Mouse (Mus musculus): ENCODE results near the gene Gm11733. TPM values are rescaled to one million over a fixed set of nuclear protein-coding genes. Genes with fewer than 3 reads are reported as not detected.

Gene Gm11733
- polyA plus RNA-seq (2014; fragmentation: Nextera tagmentation; extraction: Ambion mirVana) = not detected in 2 replicates

- Histone ChIP-seq H3K4me1 (replicated peaks; ENCODE audit: control insufficient read depth, insufficient read depth, low read length) (peaks cover 7% of the 10 kb centered on the region), H3K27ac (ENCODE audit: low read depth, low read length) (no peak within 1 kb of the TSS), H3K4me3 (ENCODE audit: low read depth, low read length) (no peak within 1 kb of the TSS; the same call in 1 of the 2 replicates), H3K9ac (ENCODE audit: low read depth, low read length) (no peak within 1 kb of the TSS), H3K9me3 (ENCODE audit: control insufficient read depth, low read length) (no peaks in the 10 kb centered on the region), H3K36me3 (ENCODE audit: control insufficient read depth, insufficient read depth, low read length) (no peaks in the 10 kb centered on the region), H3K27me3 (replicated peaks; ENCODE audit: control insufficient read depth, insufficient read depth, low read length) (peaks cover 17% of the 10 kb centered on the region), H3K4me2 (peak within 1 kb of the TSS; percentile 54)
- no peak for ATAC-seq (replicated peaks; ENCODE audit: low FRiP score)
- DNase-seq (ENCODE audit: low spot score) = no peak
- WGBS = 37% methylated on average over 12 of the region's 12 CpGs
Observed at GRCm38 (mm10) chr11:117484198-117484597, at the start of gene Gm11733. Gm11733 (plus strand) TSS chr11:117484368.

DNA sequence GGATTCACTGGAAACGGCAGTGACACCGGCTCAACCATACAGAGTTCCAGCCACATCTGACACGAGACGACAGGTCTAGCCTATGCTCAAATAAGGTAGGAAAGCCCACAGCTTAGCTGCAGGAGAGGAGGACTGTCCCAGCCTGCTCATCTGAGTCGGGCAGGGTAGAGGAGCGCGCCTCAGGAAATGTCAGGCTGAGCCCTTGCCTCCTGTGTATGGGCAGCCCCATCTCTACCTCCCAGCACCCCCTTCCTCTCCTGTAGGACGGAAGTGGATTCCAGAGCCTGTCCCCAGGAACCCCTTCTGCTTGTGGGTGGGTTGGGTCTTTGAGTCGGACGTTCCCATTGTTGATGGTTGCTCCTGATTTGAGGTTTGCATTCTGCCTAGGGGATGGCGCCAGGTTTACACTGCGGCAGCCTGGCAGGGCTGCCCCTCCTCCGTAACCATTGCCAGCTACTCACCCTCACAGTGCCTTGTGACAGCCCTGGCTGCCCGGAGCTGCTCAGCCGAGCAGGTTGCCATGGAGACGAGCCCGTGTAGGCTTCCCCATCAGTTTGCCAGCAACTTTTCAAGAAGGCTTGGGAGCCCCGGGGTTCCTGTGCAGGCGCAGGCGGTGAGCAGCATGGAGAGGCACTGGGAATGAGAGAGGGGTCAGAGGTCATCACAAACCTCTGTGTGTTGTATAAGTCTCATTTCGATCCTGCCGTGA lies 47.6 kb upstream of the Gm11733 start:
- Histone ChIP-seq H3K27ac (ENCODE audit: low read depth, low read length) (no peak overlapping the region), H3K9ac (ENCODE audit: low read depth, low read length) (no peak overlapping the region), H3K4me3 (ENCODE audit: low read depth, low read length) (no peak overlapping the region), H3K9me3 (ENCODE audit: control insufficient read depth, low read length) (no peaks in the 10 kb centered on the region), H3K36me3 (ENCODE audit: control insufficient read depth, insufficient read depth, low read length) (no peaks in the 10 kb centered on the region), H3K4me2 (no peak overlapping the region), H3K27me3 (replicated peaks; ENCODE audit: control insufficient read depth, insufficient read depth, low read length) (peaks cover 44% of the 10 kb centered on the region), H3K4me1 (replicated peaks; ENCODE audit: control insufficient read depth, insufficient read depth, low read length) (no peaks in the 10 kb centered on the region)
- 30% methylated on average over 22 of the region's 22 CpGs for WGBS
- DNase-seq (ENCODE audit: low spot score) = no peak
- ATAC-seq (replicated peaks; ENCODE audit: low FRiP score) = no peak

DNA sequence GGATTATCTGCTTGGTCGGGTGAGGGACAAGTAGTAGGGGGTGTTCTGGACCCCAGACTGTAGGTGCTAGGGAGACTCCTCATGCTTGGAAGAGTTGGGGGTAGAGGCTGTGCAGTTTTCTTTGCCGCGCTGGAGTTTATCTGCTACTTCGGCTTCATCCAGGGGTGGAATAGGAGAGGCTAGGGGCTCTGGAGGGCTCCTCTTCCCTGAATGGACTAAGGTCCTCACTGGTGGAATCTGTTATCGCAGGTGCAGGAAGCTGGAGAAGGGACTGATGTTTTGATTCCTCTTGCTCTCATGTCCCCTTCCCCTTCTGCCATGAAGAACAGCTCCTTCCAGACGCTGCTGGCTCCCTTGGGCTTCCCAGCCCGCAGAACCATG lies 47.1 kb upstream of the Gm11733 start:
- no peaks in the 10 kb centered on the region for H3K9me3 ChIP-seq (ENCODE audit: control insufficient read depth, low read length)
- H3K4me2 ChIP-seq = no peak overlapping the region
- no peak for ATAC-seq (replicated peaks; ENCODE audit: low FRiP score)
- H3K27me3 ChIP-seq (replicated peaks; ENCODE audit: control insufficient read depth, insufficient read depth, low read length) = peaks cover 44% of the 10 kb centered on the region
- no peak for DNase-seq (ENCODE audit: low spot score)
- H3K4me3 ChIP-seq (ENCODE audit: low read depth, low read length) = no peak overlapping the region
- WGBS = 43% methylated on average over 7 of the region's 7 CpGs
- no peaks in the 10 kb centered on the region for H3K36me3 ChIP-seq (ENCODE audit: control insufficient read depth, insufficient read depth, low read length)
- H3K9ac ChIP-seq (ENCODE audit: low read depth, low read length) = no peak overlapping the region
- no peak overlapping the region for H3K27ac ChIP-seq (ENCODE audit: low read depth, low read length)
- no peaks in the 10 kb centered on the region for H3K4me1 ChIP-seq (replicated peaks; ENCODE audit: control insufficient read depth, insufficient read depth, low read length)

DNA sequence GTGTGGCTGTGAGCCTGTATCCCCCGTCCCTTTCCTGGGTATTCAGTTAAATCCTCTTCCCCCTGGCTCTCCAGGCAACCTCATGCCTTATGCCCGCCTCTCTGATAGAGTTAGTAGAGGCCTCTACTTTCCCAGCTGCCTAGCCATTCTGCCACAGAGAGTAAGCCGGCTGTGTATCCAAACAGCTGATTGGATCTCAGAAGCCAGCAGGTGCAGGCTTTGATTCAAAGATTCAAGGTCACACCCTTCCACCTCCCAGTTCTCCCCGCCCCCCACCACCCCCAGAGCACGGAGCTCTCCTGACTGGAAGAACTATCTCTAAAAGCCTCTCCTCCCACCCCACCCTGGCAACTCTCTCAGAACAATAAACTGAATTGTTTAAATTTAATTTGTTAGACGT lies 45.8 kb upstream of the Gm11733 start:
- Histone ChIP-seq H3K4me3 (ENCODE audit: low read depth, low read length) (no peak overlapping the region), H3K27ac (ENCODE audit: low read depth, low read length) (no peak overlapping the region), H3K9ac (ENCODE audit: low read depth, low read length) (no peak overlapping the region), H3K27me3 (replicated peaks; ENCODE audit: control insufficient read depth, insufficient read depth, low read length) (peaks cover 44% of the 10 kb centered on the region), H3K4me2 (no peak overlapping the region), H3K9me3 (ENCODE audit: control insufficient read depth, low read length) (no peaks in the 10 kb centered on the region), H3K4me1 (replicated peaks; ENCODE audit: control insufficient read depth, insufficient read depth, low read length) (no peaks in the 10 kb centered on the region), H3K36me3 (ENCODE audit: control insufficient read depth, insufficient read depth, low read length) (no peaks in the 10 kb centered on the region)
- DNase-seq (ENCODE audit: low spot score) = no peak
- WGBS = 28% methylated on average over 6 of the region's 6 CpGs
- no peak for ATAC-seq (replicated peaks; ENCODE audit: low FRiP score)

DNA sequence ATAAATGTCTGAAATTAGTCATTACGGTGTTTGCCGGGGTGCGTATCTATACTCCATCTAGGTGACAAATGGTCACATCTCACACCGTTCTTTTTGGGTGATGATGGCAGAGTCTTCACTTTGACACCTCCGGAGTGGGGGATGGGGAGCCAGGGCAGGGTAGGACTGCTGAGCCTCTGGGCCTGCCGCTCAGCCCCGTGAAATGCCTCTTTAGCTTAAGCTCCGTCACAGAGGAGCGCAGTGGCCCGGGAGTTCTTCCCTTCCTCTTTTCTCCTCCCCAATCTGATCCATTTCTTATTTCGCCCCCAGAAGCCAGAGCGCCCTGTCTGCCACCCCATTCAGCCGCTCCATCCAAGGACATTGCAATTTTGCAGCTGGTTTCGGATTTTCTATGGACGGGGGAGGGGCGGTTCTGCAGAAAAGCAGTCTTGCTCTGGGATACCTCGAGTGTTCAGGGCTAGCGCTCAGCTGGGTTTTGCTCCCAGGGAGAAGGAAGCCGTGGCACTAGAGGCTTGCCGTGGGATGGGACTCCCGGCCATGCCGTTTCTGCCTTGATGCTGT lies 43.2 kb upstream of the Gm11733 start:
- Histone ChIP-seq H3K36me3 (ENCODE audit: control insufficient read depth, insufficient read depth, low read length) (no peaks in the 10 kb centered on the region), H3K27ac (ENCODE audit: low read depth, low read length) (no peak overlapping the region), H3K4me2 (0 out of 2 replicates have a peak overlapping the region, but pooled peaks have one; percentile 2), H3K4me3 (ENCODE audit: low read depth, low read length) (no peak overlapping the region), H3K9me3 (ENCODE audit: control insufficient read depth, low read length) (no peaks in the 10 kb centered on the region), H3K9ac (ENCODE audit: low read depth, low read length) (no peak overlapping the region), H3K27me3 (replicated peaks; ENCODE audit: control insufficient read depth, insufficient read depth, low read length) (peaks cover 38% of the 10 kb centered on the region), H3K4me1 (replicated peaks; ENCODE audit: control insufficient read depth, insufficient read depth, low read length) (no peaks in the 10 kb centered on the region)
- no peak for DNase-seq (ENCODE audit: low spot score)
- no peak for ATAC-seq (replicated peaks; ENCODE audit: low FRiP score)
- WGBS = 17% methylated on average over 22 of the region's 22 CpGs

DNA sequence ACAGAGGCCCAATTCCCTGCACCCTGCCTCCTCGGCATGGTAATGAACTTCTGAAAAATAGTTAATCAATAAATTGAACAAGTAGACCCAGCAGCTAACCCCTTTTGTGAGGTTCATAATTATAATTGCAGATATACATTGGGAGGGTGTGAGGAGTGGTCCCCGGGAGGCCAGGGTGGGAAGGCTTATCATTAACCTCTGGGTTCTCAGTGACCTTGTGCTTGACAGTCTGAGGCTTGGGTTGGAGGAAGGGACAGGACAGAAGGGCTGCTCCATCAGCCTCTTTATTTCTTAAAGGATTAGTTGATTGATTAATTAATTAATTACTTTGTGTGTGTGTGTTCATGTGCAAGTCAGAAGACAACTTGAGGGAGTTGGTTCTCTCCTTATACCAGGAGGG lies 40.1 kb upstream of the Gm11733 start:
- H3K36me3 ChIP-seq (ENCODE audit: control insufficient read depth, insufficient read depth, low read length) = no peaks in the 10 kb centered on the region
- no peak for ATAC-seq (replicated peaks; ENCODE audit: low FRiP score)
- H3K27me3 ChIP-seq (replicated peaks; ENCODE audit: control insufficient read depth, insufficient read depth, low read length) = peaks cover 17% of the 10 kb centered on the region
- H3K27ac ChIP-seq (ENCODE audit: low read depth, low read length) = no peak overlapping the region
- H3K9me3 ChIP-seq (ENCODE audit: control insufficient read depth, low read length) = no peaks in the 10 kb centered on the region
- H3K9ac ChIP-seq (ENCODE audit: low read depth, low read length) = no peak overlapping the region
- H3K4me3 ChIP-seq (ENCODE audit: low read depth, low read length) = no peak overlapping the region
- no peaks in the 10 kb centered on the region for H3K4me1 ChIP-seq (replicated peaks; ENCODE audit: control insufficient read depth, insufficient read depth, low read length)
- no peak for DNase-seq (ENCODE audit: low spot score)
- H3K4me2 ChIP-seq = no peak overlapping the region
- WGBS = 62% methylated on average over 2 of the region's 2 CpGs

GRCm38 (mm10) chr11:117445707-117446106 lies 38.5 kb upstream of the Gm11733 start:
- WGBS = 56% methylated on average over 6 of the region's 6 CpGs
- peaks cover 9% of the 10 kb centered on the region for H3K27me3 ChIP-seq (replicated peaks; ENCODE audit: control insufficient read depth, insufficient read depth, low read length)
- no peak overlapping the region for H3K27ac ChIP-seq (ENCODE audit: low read depth, low read length)
- DNase-seq (ENCODE audit: low spot score) (no peak), ATAC-seq (replicated peaks; ENCODE audit: low FRiP score) (no peak)
- no peaks in the 10 kb centered on the region for H3K9me3 ChIP-seq (ENCODE audit: control insufficient read depth, low read length)
- no peaks in the 10 kb centered on the region for H3K36me3 ChIP-seq (ENCODE audit: control insufficient read depth, insufficient read depth, low read length)
- H3K9ac ChIP-seq (ENCODE audit: low read depth, low read length) = no peak overlapping the region
- H3K4me3 ChIP-seq (ENCODE audit: low read depth, low read length) = no peak overlapping the region
- no peak overlapping the region for H3K4me2 ChIP-seq
- H3K4me1 ChIP-seq (replicated peaks; ENCODE audit: control insufficient read depth, insufficient read depth, low read length) = no peaks in the 10 kb centered on the region

- Histone ChIP-seq H3K9me3 (ENCODE audit: control insufficient read depth, low read length) (no peaks in the 10 kb centered on the region), H3K4me2 (no peak overlapping the region), H3K4me3 (ENCODE audit: low read depth, low read length) (no peak overlapping the region), H3K36me3 (ENCODE audit: control insufficient read depth, insufficient read depth, low read length) (no peaks in the 10 kb centered on the region), H3K4me1 (replicated peaks; ENCODE audit: control insufficient read depth, insufficient read depth, low read length) (no peaks in the 10 kb centered on the region), H3K9ac (ENCODE audit: low read depth, low read length) (no peak overlapping the region), H3K27ac (ENCODE audit: low read depth, low read length) (no peak overlapping the region), H3K27me3 (replicated peaks; ENCODE audit: control insufficient read depth, insufficient read depth, low read length) (peaks cover 20% of the 10 kb centered on the region)
- WGBS = 40% methylated on average over 10 of the region's 10 CpGs
- DNase-seq (ENCODE audit: low spot score) (no peak), ATAC-seq (replicated peaks; ENCODE audit: low FRiP score) (no peak)
Observed at GRCm38 (mm10) chr11:117454086-117454485, 30.1 kb upstream of the Gm11733 start.

- DNase-seq (ENCODE audit: low spot score) = no peak
- no peaks in the 10 kb centered on the region for H3K36me3 ChIP-seq (ENCODE audit: control insufficient read depth, insufficient read depth, low read length)
- no peaks in the 10 kb centered on the region for H3K9me3 ChIP-seq (ENCODE audit: control insufficient read depth, low read length)
- H3K27ac ChIP-seq (ENCODE audit: low read depth, low read length) = no peak overlapping the region
- H3K4me3 ChIP-seq (ENCODE audit: low read depth, low read length) = no peak overlapping the region
- peaks cover 46% of the 10 kb centered on the region for H3K27me3 ChIP-seq (replicated peaks; ENCODE audit: control insufficient read depth, insufficient read depth, low read length)
- WGBS = 5% methylated on average over 8 of the region's 8 CpGs
- H3K4me1 ChIP-seq (replicated peaks; ENCODE audit: control insufficient read depth, insufficient read depth, low read length) = no peaks in the 10 kb centered on the region
- H3K9ac ChIP-seq (ENCODE audit: low read depth, low read length) = no peak overlapping the region
- H3K4me2 ChIP-seq = no peak overlapping the region
- ATAC-seq (replicated peaks; ENCODE audit: low FRiP score) = no peak
Observed at GRCm38 (mm10) chr11:117459148-117459547, 25.0 kb upstream of the Gm11733 start.

Measured in liver, embryonic 11.5 days (tissue).